Mouse (Mus musculus): Measurements from ENCODE around the gene Dhh.

The Dhh gene

GRCm38 (mm10) chr15:98849956-98850600, 48.3 kb downstream of the Dhh start:
- no peak for DNase-seq

DNA sequence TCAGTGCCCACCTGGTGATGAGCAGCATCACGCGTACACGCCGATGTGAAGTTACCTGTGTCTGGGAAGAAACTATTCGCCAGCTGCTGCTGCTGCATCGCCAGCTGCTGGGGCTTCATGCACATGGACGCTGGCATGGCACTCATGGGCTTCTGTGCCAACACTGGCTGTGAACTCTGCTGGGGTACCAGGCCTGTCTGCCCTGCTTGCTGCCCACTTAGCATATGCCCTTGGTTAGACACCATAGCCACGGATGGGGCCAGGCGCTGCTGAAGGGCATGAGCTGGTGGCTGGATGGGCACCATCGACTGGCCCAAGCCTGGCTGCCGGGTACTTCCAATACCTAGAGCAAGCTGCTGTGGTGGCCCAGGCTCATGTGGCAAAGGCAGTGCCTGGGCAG, 49.2 kb downstream of the Dhh start:
- DNase-seq: no peak

DNA sequence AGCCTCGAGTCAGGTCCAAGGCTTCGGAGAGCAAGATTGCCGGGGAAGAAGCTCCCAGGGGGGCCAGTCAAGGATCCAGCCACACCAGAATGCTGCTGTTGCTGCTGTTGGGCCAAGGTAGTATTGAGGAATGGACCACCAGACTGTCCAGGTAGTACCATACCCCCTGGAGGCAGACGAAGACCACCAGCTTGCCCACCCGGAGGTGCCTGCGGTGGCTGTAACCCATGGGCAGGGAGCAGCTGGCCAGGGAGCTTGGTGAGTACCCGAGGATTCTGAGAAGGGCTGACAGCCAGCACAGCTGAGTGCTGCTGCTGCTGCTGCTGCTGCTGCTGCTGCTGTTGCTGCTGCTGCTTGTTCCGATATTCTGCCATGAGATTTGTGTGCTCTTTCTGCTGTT, 52.2 kb downstream of the Dhh start:
- no peak for DNase-seq

- no peak for DNase-seq
Measured at GRCm38 (mm10) chr15:98845149-98845548, 53.2 kb downstream of the Dhh start.

DNA sequence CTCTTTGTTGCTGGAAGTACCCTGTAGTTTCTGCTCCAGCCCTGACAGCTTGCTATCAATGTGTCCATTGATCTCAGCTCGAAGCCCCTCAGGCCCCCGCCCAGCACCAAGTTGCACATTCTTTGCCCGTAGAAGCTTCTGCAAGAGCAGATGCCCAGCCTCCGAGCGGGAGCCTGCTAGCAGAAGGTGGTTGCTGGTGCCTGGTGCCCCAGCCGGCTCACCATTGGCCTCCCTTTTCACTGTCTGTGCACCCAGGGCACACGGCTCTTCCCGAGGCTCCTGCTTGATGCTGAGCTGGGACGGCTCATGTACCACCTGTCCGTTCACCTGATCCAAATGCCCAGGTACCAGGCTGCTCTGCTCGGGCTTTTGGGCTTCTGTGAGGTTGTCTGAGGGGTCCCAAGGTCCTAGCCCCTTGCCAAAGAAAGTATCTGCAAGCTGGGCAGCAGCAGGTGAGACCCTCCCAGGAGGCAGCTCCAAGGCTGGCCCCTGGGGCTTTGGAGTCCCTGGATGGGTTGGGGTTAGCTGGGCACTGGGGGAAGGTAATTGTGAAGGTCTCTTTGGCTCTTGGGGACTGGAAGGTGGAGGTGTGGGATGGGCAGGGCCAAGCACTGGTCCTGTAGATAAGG, 54.6 kb downstream of the Dhh start:
- DNase-seq: no peak

Data from thymus, adult 18-20 months (tissue).